Comparison of ENCODE assay signal across 19 mouse cellular contexts in genomic region chr1:132732307-132732706, GRCm38 (mm10). TPM values are rescaled to one million over a fixed set of nuclear protein-coding genes. Genes with fewer than 3 reads are reported as not detected.
DNase-seq lines count a peak whose midpoint lies in the region; ATAC-seq lines count a peak whose summit lies in the region.
"Had no signal": no experiment of that assay in that cellular context is flagged by ENCODE, and none has a peak within 500 bp of the region (broad histone marks: within the 10 kb centered on the region; RNA-seq: fewer than 3 reads in every experiment).

No protein-coding gene starts in this region.

- H3K4me1 ChIP-seq in midbrain, embryonic 13.5 days (replicated peaks) = peaks cover 83% of the 10 kb centered on the region
- peaks cover 65% of the 10 kb centered on the region for H3K4me1 ChIP-seq in midbrain, embryonic 10.5 days
- H3K4me1 ChIP-seq: embryonic facial prominence, embryonic 13.5 days; kidney, embryonic 15.5 days; liver, embryonic 15.5 days had no signal

- DNase-seq in frontal cortex, postnatal 36 days (ENCODE audit: low spot score in 2 of 2) = no peak
- DNase-seq in midbrain, embryonic 10.5 days (ENCODE audit: low spot score) = no peak
- DNase-seq in left cerebral cortex, postnatal 36 days (ENCODE audit: low spot score in 2 of 2) = peak; percentile 49 to 54
- peak; percentile 25 for DNase-seq in right cerebral cortex, postnatal 14 days
- no peak for DNase-seq in thymus, postnatal 36 days
- DNase-seq in adrenal gland, postnatal 4 days (ENCODE audit: low spot score in 2 of 2) = no peak
- DNase-seq: adrenal gland, adult 2 months; cerebellum, adult 18-20 months; heart, postnatal 14 days; thymus, adult 2 months had no signal

- H3K9me3 ChIP-seq in midbrain, embryonic 13.5 days = no peaks in the 10 kb centered on the region
- no peaks in the 10 kb centered on the region for H3K9me3 ChIP-seq in midbrain, embryonic 10.5 days (replicated peaks)
- H3K9me3 ChIP-seq: embryonic facial prominence, embryonic 13.5 days; kidney, embryonic 15.5 days; liver, embryonic 15.5 days had no signal

- intact Hi-C loops in left cerebral cortex, postnatal 36 days (cut with DNase I) = no loop called here

- H3K27me3 ChIP-seq in midbrain, embryonic 13.5 days = no peaks in the 10 kb centered on the region
- H3K27me3 ChIP-seq in midbrain, embryonic 10.5 days (ENCODE audit: low read depth, poor library complexity, severe bottlenecking) = peaks cover under 1% of the 10 kb centered on the region; the same call in 1 of the 2 replicates
- H3K27me3 ChIP-seq: liver, embryonic 15.5 days had no signal

- 54% methylated on average over 12 of the region's 12 CpGs for WGBS in midbrain, embryonic 13.5 days
- 83% methylated on average over 12 of the region's 12 CpGs for WGBS in midbrain, embryonic 10.5 days

- H3K4me3 ChIP-seq in midbrain, embryonic 13.5 days (replicated peaks) = no peak overlapping the region
- H3K4me3 ChIP-seq in midbrain, embryonic 10.5 days = no peak overlapping the region
- H3K4me3 ChIP-seq: embryonic facial prominence, embryonic 13.5 days; kidney, embryonic 15.5 days; liver, embryonic 15.5 days had no signal

- no peak overlapping the region for H3K4me2 ChIP-seq in midbrain, embryonic 13.5 days (replicated peaks)
- H3K4me2 ChIP-seq: embryonic facial prominence, embryonic 13.5 days; heart, embryonic 11.5 days; kidney, embryonic 15.5 days; liver, embryonic 15.5 days had no signal

- no peak overlapping the region; the same call in 1 of the 2 replicates for H3K9ac ChIP-seq in midbrain, embryonic 13.5 days (replicated peaks)
- H3K9ac ChIP-seq: embryonic facial prominence, embryonic 13.5 days; kidney, embryonic 15.5 days; liver, embryonic 15.5 days had no signal

- H3K27ac ChIP-seq in midbrain, embryonic 13.5 days = no peak overlapping the region
- H3K27ac ChIP-seq in midbrain, embryonic 10.5 days (replicated peaks) = no peak overlapping the region
- H3K27ac ChIP-seq: embryonic facial prominence, embryonic 13.5 days; kidney, embryonic 15.5 days; liver, embryonic 15.5 days had no signal

- peak; percentile 77 for ATAC-seq in frontal cortex, adult (ENCODE audit: low TSS enrichment)
- peak; percentile 41; the same call in 1 of the 2 replicates for ATAC-seq in midbrain, embryonic 13.5 days
- ATAC-seq: intestine, embryonic 16.5 days; lung, postnatal 0 days had no signal

- H3K36me3 ChIP-seq in midbrain, embryonic 13.5 days = no peaks in the 10 kb centered on the region; the same call in 1 of the 2 replicates
- no peaks in the 10 kb centered on the region for H3K36me3 ChIP-seq in midbrain, embryonic 10.5 days
- H3K36me3 ChIP-seq: embryonic facial prominence, embryonic 13.5 days; kidney, embryonic 15.5 days; liver, embryonic 15.5 days had no signal

RNA-seq across cellular contexts. Expression of gene Nfasc, which starts 9.3 kb away (rescaled TPM):
- 39.2 and 50.3 TPM in 2 replicates for polyA plus RNA-seq in midbrain, embryonic 13.5 days (2015; fragmentation: Nextera tagmentation; extraction: Ambion mirVana)
- polyA plus RNA-seq in midbrain, embryonic 10.5 days (2016; fragmentation: Nextera tagmentation; extraction: Ambion mirVana) = 14.5 and 19.7 TPM in 2 replicates
- total RNA-seq in left cerebral cortex, postnatal 36 days (2021) = 100 to 1,000 TPM; 164 to 178 TPM
- total RNA-seq in adrenal gland, postnatal 4 days (2021) = 10 to 100 TPM; 12.5 to 13.0 TPM
- total RNA-seq: megakaryocyte progenitor cell, adult 5-6 weeks had no signal

Comparison
In these comparisons a context has a peak if more than half of its experiments do, and no peak if none do; other contexts are left out.
1. DNase-seq: peak in left cerebral cortex, postnatal 36 days (2 of 2) and right cerebral cortex, postnatal 14 days (single experiment); none in frontal cortex, postnatal 36 days (0 of 2), midbrain, embryonic 10.5 days (single experiment), thymus, postnatal 36 days (0 of 2) and adrenal gland, postnatal 4 days (0 of 2).
2. RNA of gene Nfasc, which starts 9.3 kb away (total RNA-seq): 164 to 178 TPM in left cerebral cortex, postnatal 36 days; 12.5 to 13.0 TPM in adrenal gland, postnatal 4 days; every median in the first group is over 10 times any median in the second.